Mouse (Mus musculus) erythroblast, embryonic 14.5 days (primary cell): ENCODE data around the gene Dchs1. TPM values are rescaled to one million over a fixed set of nuclear protein-coding genes. Genes with fewer than 3 reads are reported as not detected.

Experiments used
- H3K27me3 ChIP-seq: 2 replicates; pipeline ENCODE4 v1.6.1; 2012; ENCODE audit warnings: inconsistent platforms; ENCODE audit not compliant: control insufficient read depth
- H3K36me3 ChIP-seq: 2 replicates; pipeline ENCODE4 v1.6.1; 2012; ENCODE audit warnings: mild to moderate bottlenecking, inconsistent platforms; ENCODE audit not compliant: control insufficient read depth
- H3K4me1 ChIP-seq: 2 replicates; pipeline ENCODE4 v1.6.1; 2012; ENCODE audit warnings: inconsistent platforms; ENCODE audit not compliant: control insufficient read depth
- H3K4me3 ChIP-seq: replicated peaks from 2 replicates; pipeline ENCODE3; 2012; ENCODE audit warnings: moderate library complexity, mild to moderate bottlenecking, inconsistent platforms
- H3K9me3 ChIP-seq: 2 replicates; pipeline ENCODE4 v1.6.1; 2012; ENCODE audit warnings: low read length, inconsistent platforms, mixed read lengths; ENCODE audit not compliant: control insufficient read depth
- GATA1 ChIP-seq: IDR thresholded peaks from 2 replicates; pipeline ENCODE4 v1.6.1; 2012; ENCODE audit warnings: low read length, inconsistent platforms, mixed read lengths
- TAL1 ChIP-seq: IDR thresholded peaks from 3 replicates; pipeline ENCODE4 v1.6.1; 2012; ENCODE audit warnings: low read length, inconsistent platforms, mixed read lengths
- polyA plus RNA-seq: library from polyadenylated mRNA; stranded (reverse); fragments of >175 nt; gene quantifications from 2 replicates; pipeline ENCODE4 v1.2.3, GENCODE M21; 2012

Dchs1 gene
- polyA plus RNA-seq, 1 experiment: not detected

DNA sequence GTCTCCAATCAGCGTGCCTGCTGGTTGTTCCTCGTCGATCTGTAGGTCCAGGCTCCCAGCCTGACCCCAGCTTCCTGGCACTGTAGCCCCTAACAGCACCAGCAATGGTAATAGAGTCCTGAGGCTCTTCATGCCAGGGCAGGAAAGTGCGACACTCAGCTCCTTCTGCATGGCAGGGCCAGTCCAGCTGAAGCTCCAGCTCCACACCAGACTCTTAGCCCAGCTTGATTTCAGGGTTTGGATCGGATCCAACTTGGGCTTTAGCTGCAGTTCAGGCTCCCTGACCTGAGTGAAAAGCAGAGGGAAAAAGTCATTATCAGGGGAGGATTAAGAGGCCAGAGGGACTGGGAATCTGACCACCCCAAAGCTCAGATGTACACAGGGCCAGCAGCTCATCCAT is 14.4 kb downstream of the Dchs1 start:
- no peaks in the 10 kb centered on the region for H3K36me3 ChIP-seq
- TF ChIP-seq TAL1 (no peak), GATA1 (no peak)
- H3K4me1 ChIP-seq: no peaks in the 10 kb centered on the region
- no peaks in the 10 kb centered on the region for H3K27me3 ChIP-seq
- H3K9me3 ChIP-seq: no peaks in the 10 kb centered on the region
- H3K4me3 ChIP-seq: no peak overlapping the region

DNA sequence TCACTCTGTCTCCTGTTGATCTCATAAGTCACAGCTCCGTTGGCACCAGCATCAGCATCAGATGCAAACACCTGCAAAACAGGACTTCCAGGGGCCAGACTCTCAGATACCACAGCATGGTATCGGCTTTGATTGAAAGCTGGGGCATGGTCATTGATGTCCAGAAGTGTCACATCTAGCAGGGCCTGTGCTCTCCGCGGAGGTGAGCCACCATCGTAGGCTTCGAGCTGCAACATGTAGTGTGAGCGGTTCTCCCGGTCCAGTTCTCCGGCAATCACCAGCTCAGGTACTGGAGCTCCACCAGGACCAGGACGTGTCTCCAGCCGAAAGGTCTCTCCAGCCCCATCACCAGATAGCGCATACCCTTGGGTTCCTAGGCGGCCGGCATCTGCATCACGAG is 15.1 kb downstream of the Dchs1 start:
- Histone ChIP-seq H3K9me3 (no peaks in the 10 kb centered on the region), H3K36me3 (no peaks in the 10 kb centered on the region), H3K27me3 (no peaks in the 10 kb centered on the region), H3K4me3 (no peak overlapping the region), H3K4me1 (no peaks in the 10 kb centered on the region)
- TF ChIP-seq GATA1: no peak
- no peak for TF ChIP-seq TAL1

DNA sequence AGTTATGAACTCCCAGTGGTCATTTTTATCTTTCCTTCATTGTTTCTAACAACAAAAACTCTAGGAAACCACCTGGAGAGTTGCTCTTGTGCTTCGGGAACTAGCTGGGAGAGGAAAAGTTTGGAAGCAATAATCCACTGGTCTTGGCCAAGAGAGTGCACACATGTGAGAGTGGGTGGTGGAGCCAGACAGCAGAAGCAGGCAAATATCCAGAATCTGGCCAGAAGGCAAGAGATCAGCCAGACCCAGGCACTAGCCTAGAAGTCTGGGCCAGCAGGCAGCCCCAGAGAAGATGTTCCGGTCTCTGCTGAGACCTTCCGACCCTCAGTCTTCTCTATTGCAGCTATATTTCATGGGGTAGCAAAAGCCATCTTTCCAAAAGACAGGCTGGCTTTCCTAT is 17.5 kb downstream of the Dchs1 start:
- no peaks in the 10 kb centered on the region for H3K9me3 ChIP-seq
- no peak overlapping the region for H3K4me3 ChIP-seq
- no peaks in the 10 kb centered on the region for H3K36me3 ChIP-seq
- TF ChIP-seq TAL1 (no peak), GATA1 (no peak)
- H3K4me1 ChIP-seq: no peaks in the 10 kb centered on the region
- H3K27me3 ChIP-seq: no peaks in the 10 kb centered on the region

DNA sequence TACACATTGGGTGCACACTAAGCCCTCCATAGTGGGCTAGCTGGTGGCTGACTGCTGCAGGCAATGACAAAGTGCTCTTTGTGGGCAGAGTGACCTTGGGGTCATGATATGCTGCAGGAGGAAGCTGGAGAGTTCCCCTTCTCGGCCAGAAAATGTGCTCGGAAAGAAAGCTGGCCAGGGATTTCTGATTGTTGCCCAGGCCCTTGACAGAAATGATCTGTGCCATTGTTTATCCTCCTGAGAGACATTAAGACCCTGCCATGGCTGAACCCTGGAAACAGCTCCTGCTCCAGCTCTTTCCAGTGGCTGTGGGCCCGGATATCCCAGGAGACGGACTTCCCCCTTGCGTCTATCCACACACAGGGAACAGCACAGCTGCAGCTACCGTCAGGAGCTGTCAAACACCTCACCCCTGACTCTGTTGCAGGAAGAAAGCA is 19.7 kb downstream of the Dchs1 start:
- H3K9me3 ChIP-seq: no peaks in the 10 kb centered on the region
- H3K4me3 ChIP-seq: no peak overlapping the region
- H3K4me1 ChIP-seq: no peaks in the 10 kb centered on the region
- no peaks in the 10 kb centered on the region for H3K36me3 ChIP-seq
- TF ChIP-seq TAL1: no peak
- TF ChIP-seq GATA1: no peak
- peaks cover 8% of the 10 kb centered on the region for H3K27me3 ChIP-seq

DNA sequence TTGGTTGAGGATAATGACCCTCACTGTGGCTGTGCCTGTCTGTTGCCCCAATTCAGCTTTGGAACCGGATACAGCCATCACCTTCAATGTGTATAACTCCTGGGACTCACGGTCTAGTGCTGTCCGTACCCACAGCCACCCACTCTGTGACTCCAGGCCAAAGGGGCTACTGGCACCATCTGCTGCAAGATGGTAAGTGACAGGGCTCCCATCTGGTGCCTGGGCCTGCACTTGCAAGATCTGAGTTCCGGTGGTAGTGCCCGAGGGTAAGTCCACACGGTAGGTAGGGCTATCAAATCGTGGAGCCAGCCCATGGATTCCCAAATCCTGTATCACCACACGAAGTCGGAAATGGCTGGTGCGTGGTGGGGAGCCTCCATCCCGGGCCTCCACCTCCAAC is 23.1 kb downstream of the Dchs1 start:
- H3K9me3 ChIP-seq: no peaks in the 10 kb centered on the region
- no peaks in the 10 kb centered on the region for H3K36me3 ChIP-seq
- no peak overlapping the region for H3K4me3 ChIP-seq
- no peaks in the 10 kb centered on the region for H3K4me1 ChIP-seq
- no peak for TF ChIP-seq TAL1
- TF ChIP-seq GATA1: no peak
- peaks cover 30% of the 10 kb centered on the region for H3K27me3 ChIP-seq

DNA sequence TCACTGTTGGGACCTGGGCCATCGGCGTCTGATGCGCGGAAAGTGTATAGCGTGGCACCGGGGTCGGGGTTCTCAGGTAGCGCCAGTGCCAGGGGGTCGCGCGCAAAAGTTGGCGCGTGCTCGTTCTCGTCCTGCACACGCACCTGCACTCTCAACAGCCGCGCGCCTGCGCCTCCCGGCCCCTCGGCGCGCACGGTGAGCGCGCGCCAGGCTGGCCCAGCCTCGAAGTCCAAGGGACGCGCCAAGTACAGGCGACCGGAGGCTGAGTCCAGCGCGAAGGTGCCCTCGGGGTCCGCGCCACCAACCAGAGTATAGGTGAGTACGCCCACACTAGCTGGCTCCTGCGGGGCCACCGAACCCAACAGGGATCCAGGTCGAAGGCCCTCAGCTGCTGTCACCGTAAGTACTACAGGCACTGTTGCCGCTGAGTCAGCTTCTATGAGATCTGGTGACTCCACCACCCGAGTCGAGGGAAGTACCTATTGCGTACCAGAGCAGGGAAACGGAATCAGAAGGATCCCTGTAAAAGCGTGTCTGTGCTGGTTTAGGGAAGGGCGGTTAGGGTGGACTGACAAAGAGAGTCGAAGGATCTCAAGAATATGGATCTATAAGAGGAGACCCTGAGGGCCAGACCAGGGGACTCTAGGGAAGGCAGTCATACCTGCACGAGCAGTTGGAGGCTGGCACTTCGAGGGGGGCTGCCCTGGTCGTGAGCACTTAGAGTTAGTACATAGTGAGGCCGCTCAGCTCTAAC is 24.8 kb downstream of the Dchs1 start:
- peaks cover 30% of the 10 kb centered on the region for H3K27me3 ChIP-seq
- no peaks in the 10 kb centered on the region for H3K9me3 ChIP-seq
- no peaks in the 10 kb centered on the region for H3K4me1 ChIP-seq
- TF ChIP-seq TAL1: no peak
- no peak for TF ChIP-seq GATA1
- no peak overlapping the region for H3K4me3 ChIP-seq
- no peaks in the 10 kb centered on the region for H3K36me3 ChIP-seq

DNA sequence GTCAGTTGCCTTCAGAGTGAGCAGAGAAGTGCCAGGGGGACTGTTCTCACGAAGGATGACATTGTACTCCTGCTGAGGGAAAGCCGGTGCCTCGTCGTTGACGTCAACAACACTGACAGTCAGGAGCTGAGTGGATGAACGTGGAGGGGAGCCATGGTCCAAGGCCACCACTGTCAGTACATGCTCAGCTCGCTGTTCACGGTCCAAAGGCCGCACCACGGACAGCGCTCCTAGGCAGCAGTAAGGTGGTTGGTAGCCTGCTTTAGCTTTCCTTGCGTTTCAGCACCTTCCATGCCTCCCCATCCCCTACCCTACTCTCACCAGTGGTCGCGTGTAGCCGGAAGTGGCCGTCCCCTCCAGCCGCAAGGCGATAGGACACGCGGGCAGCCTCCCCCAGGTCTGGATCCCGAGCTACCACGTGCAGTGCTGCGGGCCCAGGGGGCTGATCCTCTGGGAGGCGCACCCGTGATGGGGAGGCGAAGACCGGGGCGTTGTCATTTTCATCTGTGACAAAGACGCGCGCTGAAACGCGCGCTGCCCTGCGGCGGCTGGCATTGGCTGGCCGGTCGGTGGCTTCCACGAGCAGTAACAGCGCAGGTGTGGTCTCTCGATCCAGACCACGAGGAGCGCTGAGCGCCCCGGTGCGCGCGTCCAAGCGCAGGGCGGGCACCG is 25.5 kb downstream of the Dchs1 start:
- Histone ChIP-seq H3K9me3 (no peaks in the 10 kb centered on the region), H3K27me3 (peaks cover 30% of the 10 kb centered on the region), H3K36me3 (no peaks in the 10 kb centered on the region), H3K4me3 (no peak overlapping the region), H3K4me1 (no peaks in the 10 kb centered on the region)
- no peak for TF ChIP-seq GATA1
- TF ChIP-seq TAL1: no peak

DNA sequence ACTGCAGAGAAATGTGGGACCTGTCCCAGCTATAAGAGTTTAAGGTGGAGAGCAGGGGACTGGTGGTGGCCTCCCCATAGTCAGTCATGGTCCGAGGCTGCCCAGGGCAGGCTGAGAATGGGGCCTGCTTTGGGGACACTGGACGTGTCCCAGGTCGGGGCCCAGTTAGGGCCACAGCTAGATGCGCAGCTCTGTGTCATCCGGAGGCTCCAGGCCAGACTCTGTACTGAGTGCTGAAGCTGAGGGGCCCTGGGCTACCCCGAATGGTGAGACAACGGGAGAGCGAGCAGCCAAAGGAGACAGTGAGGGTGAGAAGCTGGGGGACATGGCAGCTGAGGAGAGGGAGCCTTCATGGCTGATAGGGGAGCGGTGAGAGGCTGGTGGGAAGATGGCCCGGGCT is 34.2 kb downstream of the Dchs1 start:
- H3K36me3 ChIP-seq: peaks cover 24% of the 10 kb centered on the region
- no peaks in the 10 kb centered on the region for H3K9me3 ChIP-seq
- no peaks in the 10 kb centered on the region for H3K27me3 ChIP-seq
- no peak for TF ChIP-seq GATA1
- peaks cover 24% of the 10 kb centered on the region for H3K4me1 ChIP-seq
- H3K4me3 ChIP-seq: no peak overlapping the region

DNA sequence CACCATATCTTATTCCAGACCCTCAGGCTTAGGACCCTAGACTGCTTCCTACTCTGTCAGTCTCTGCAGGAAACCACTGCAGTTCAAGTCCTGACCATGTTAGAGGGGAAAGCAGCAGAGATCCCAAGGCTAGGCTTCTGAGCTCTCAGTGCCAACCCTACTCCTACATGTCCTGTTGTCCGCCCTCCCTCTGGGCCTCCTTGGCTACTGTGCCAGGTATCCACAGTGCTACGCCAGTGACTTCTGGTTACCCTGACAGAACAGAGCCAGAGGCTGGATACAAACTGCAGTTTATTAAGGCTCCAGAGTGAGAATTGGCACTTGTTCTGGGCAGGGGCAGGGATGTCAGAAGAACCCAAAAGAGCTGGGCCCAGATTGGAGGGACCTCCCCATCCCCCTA is 34.7 kb downstream of the Dchs1 start:
- Histone ChIP-seq H3K27me3 (no peaks in the 10 kb centered on the region), H3K4me1 (peaks cover 24% of the 10 kb centered on the region), H3K9me3 (no peaks in the 10 kb centered on the region), H3K36me3 (peaks cover 29% of the 10 kb centered on the region), H3K4me3 (no peak overlapping the region)
- TF ChIP-seq GATA1 (no peak), TAL1 (no peak)
